Mouse (Mus musculus) right cerebral cortex, postnatal 36 days (tissue): ENCODE measurements around the gene Zfp428.
A peak's percentile ranks its signal among the peaks of the same experiment; 100 is the strongest.
"Not testable (repeated sequence)": the region's sequence is repeated elsewhere in the genome, so short reads cannot be mapped to it uniquely, and the experiment has no call there.

ENCODE experiments used
- DNase-seq, 2 experiments: peaks; one replicate each; pipeline ENCODE4 v3.0.0; 2022; ENCODE audit warnings: low spot score in 2 of 2, mixed read lengths in 1 of 2

Gene Zfp428

GRCm38 (mm10) chr7:24519130-24519529 lies 12.3 kb downstream of the Zfp428 start:
- no peak for DNase-seq

- not testable (repeated sequence) for DNase-seq
These were observed 13.2 kb downstream of the Zfp428 start for GRCm38 (mm10) chr7:24520054-24520453.

GRCm38 (mm10) chr7:24522805-24523204 lies 16.0 kb downstream of the Zfp428 start:
- no peak for DNase-seq

- DNase-seq = no peak
These were observed 16.9 kb downstream of the Zfp428 start for GRCm38 (mm10) chr7:24523723-24524122.

GRCm38 (mm10) chr7:24524978-24525377 lies 18.2 kb downstream of the Zfp428 start:
- DNase-seq = no peak

GRCm38 (mm10) chr7:24525686-24526420 lies 19.0 kb downstream of the Zfp428 start:
- no peak for DNase-seq

GRCm38 (mm10) chr7:24528861-24529260 lies 22.1 kb downstream of the Zfp428 start:
- DNase-seq = no peak

- no peak for DNase-seq
These were observed 22.8 kb downstream of the Zfp428 start for GRCm38 (mm10) chr7:24529580-24529979.

- DNase-seq = peak; percentile 99
These were observed 23.5 kb downstream of the Zfp428 start, which contains the start of gene Irgq for GRCm38 (mm10) chr7:24530062-24530931. Gene Irgq, plus strand, starts transcription at chr7:24530689.

GRCm38 (mm10) chr7:24531211-24531971 lies 24.6 kb downstream of the Zfp428 start:
- peak; percentile 71 to 73 for DNase-seq

GRCm38 (mm10) chr7:24533031-24533571 lies 26.3 kb downstream of the Zfp428 start:
- DNase-seq = no peak

GRCm38 (mm10) chr7:24533806-24534205 lies 27.0 kb downstream of the Zfp428 start:
- no peak for DNase-seq

GRCm38 (mm10) chr7:24534301-24534700 lies 27.5 kb downstream of the Zfp428 start:
- DNase-seq = no peak

- no peak for DNase-seq
These were observed 30.3 kb downstream of the Zfp428 start for GRCm38 (mm10) chr7:24537081-24537480.

GRCm38 (mm10) chr7:24537591-24537990 lies 30.8 kb downstream of the Zfp428 start:
- no peak for DNase-seq

GRCm38 (mm10) chr7:24538154-24538553 lies 31.3 kb downstream of the Zfp428 start:
- DNase-seq = no peak

GRCm38 (mm10) chr7:24538701-24539100 lies 31.9 kb downstream of the Zfp428 start:
- no peak for DNase-seq

GRCm38 (mm10) chr7:24539686-24540085 lies 32.9 kb downstream of the Zfp428 start:
- DNase-seq = no peak

- DNase-seq = no peak
These were observed 37.7 kb downstream of the Zfp428 start for GRCm38 (mm10) chr7:24544506-24544905.

- DNase-seq = no peak
These were observed 39.3 kb downstream of the Zfp428 start, which contains the start of the genes Pinlyp and Xrcc1 for GRCm38 (mm10) chr7:24546068-24546614. Gene Pinlyp, minus strand, starts transcription at chr7:24546118. Gene Xrcc1, plus strand, starts transcription at chr7:24546289.
